Mouse (Mus musculus): ENCODE results near the gene Sptbn4.

Sptbn4 gene

DNA sequence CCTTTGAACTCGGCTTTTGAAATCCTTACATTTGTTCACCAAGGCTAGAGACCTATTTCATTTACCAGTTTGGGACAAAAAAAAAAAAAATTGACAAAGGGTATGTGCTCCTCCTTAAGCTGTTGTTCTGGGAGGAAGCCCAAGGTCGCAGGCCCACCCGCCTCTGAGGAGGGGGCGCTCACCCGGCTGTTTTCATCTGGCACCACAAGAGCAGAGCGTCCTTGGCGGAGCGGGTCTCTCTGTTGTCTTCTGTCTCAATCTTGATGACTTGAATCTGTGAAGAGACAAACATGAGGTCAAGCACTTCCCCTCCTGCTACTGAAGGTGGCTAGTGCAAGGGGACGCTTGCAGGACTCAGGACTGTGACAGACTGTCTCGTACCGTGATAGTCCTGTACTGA lies 19.5 kb downstream of the Sptbn4 start:
- DNase-seq: no peak

DNA sequence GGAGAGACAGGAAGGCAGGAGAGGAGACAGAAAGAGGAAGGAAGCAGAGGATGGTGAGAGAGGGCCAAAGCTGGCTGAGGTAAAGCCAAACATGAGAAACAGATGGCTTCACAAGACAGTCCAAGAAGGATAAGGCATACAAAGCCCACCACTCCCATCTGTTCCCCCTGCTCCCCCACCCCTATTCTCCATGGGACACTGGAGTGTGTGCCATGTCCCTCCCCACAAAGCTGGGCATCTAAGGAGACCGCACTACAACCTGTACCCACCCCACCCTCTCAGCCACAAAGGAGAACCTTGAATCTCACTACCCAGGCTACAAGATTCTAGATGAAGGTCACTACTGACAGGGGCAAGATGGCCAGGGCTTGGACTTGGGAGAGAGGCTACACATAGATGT lies 20.1 kb downstream of the Sptbn4 start:
- no peak for DNase-seq

DNA sequence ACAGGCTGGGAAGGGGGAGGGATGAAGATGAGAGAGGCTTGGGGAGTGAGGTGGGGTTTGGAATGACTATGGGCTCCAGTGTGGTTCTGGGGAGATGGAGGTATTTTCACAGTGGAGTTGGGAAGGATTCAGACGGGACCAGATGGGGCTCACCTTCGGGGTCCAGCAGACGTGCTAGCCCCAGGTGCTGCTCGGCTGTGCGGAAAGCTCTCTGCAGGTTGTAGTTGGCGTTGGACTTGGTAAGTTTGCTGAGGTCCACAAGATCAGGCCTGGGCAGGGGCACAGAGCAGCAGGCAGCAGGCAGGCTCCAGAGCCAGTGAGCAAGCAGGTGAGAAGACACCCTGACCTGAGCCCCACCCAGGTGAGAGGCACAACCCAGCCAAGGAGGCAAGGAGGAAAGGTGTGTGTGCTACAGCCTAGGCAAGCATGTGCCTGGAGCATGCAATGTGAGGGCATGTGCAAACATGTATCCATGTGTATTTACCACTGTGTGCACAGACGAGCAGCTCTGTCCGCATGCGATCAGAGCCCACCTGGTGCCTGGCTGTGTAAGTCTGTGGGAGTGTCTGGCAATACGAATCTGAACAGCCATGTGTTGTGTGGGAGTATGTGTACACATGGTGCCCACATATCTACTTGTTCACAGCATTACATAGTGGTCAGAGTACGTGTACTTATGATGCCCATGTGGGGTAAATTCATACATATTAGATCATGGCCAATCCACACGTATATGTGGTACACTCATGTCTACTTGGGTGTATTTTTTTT lies 23.7 kb downstream of the Sptbn4 start:
- no peak for DNase-seq

DNA sequence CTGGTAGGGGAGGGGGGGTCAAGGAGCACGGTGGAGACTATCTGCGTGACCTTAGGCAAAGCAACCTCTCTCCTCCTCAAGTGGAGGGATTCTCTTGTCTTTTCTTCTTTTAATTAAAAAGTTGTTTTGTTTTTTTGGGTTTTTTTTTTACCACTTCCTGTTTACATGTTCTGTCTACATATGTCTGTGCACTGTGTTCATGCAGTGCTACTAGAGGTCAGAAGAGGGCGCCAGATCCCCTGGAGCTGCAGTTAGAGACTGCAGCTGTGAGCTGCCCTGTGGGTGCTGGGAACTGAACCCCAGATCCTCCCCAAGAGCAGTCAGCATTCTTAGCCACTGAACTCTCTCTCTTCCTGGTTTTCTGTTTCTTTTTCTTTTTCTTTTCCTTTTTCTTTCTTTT lies 28.4 kb downstream of the Sptbn4 start:
- no peak for DNase-seq

DNA sequence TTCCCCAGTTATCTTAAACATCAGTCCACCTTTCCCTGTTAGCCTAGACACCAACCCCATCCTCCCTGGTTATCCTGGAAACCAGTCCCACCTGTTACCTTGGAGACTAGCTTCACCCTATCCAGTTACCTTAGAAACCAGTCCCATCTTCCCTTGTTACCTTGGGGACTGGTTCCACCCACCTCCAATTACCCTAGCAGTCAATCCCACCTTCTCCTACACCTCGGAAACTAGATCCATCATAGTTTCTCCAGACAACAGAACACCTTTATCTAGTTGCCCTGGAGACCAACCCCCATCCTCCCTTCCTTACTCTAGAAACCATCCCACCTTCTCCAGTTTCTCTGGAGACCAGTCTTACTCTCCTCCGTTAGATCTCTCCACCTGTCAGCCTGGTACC lies 30.3 kb downstream of the Sptbn4 start:
- DNase-seq: no peak

DNA sequence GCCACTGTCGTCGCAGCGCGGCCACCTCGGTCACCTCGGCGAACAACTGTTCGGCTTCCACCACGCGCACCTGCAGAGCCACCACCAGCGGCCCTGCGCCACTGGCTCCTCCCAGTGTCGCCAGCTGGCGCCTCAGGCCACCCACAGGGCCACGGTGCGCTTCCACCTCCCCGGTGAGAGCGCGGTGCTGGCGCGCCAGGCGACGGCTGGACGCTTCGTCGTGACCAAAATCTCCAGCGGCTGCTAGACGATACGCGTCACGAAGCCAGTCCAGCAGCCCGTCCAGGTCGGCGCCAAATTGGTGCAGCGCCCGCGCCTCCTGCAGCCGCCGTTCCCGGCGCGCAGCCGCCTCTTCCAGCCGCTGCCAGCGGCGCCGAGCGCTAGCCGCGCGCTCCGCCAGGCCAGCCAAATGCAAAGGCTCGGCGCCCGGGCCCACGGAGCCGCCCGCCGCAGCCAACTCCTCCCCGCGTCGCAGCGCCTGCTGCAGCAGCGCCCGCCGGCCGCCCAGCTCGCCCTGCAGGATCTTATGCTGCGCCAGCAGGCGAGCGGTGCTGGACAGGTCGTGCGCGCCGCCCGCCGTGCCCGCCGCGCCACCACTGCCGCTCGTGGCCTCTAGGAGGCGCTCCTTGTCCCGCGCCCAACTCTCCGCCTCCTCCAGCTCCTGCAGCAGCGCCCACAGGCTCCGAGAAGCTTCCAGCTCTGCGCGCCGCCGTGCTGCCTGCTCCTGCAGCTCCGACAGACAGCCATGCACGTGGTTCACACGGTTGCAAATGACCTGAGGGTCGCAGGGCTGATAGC lies 38.9 kb downstream of the Sptbn4 start:
- peak; percentile 78 for DNase-seq

DNA sequence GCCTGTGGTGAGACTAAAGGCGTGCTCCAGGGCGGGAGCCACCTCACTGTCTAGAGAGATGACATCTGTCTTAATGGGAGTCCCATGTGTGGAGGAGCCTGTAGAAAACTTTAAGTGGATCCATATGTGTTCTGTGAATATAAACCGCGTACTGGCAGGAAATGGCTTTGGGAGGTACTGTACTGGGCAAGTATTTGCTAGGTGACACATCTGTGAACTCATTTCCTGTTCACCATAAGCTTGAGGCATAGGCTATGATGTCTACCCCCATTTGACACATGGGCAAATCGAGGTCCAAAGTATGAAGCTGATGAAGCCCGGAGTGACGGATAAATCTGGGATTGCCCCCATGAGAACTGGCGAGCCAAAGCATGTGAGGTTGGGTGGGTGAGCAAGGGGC lies 39.7 kb downstream of the Sptbn4 start:
- no peak for DNase-seq

DNA sequence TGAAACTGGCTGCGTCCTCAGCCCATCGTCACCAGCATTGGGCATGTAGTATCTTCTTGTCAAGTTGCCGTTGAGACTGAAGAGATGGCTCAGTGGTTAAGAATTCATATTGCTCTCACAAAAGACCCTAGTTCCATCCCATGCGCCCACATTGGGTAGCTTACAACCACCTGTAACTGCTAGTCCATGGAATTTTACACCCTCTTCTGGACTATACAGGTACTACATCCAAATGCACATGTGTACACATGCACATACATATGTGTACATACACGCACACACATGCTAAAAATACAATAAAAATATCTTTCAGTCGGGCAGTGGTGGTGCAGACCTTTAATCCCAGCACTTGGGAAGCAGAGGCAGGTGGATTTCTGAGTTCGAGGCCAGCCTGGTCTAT lies 41.0 kb downstream of the Sptbn4 start:
- DNase-seq: no peak

DNA sequence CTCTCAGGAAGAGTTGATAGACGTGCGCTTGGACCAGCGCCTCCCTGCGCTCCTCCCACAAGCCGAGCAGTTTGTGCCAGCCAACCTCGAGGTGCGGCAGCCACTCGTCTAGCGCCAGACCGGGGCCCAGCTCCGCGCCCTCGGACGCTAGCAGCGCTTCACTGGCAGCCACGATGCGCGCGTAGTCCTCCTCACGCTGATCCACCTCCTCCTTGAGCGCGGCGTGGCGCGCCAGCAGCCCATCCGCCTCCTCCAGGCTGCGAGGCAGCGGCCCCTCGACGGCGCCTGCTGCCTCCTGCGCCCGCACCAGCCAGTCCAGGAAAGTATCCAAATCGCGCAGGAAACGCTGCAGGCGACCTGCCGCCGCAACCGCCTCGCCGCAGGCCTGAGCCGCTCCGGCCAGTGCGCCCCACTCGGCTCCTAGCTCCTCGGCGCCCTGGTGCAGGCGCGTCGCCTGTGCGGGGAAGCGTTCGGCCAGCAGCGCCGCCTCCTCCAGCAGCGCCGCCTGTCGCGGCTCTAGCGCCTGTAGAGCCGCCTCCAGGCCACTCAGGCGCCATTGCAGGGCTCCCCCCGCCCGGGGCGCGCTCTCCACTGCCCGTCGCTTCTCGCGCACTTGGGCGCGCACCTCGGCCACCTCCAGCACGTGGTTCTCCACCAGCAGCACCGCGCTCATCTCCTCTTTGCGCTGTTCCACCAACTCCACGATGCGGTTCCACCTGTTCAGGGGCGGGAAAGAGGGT lies 43.1 kb downstream of the Sptbn4 start:
- no peak for DNase-seq

DNA sequence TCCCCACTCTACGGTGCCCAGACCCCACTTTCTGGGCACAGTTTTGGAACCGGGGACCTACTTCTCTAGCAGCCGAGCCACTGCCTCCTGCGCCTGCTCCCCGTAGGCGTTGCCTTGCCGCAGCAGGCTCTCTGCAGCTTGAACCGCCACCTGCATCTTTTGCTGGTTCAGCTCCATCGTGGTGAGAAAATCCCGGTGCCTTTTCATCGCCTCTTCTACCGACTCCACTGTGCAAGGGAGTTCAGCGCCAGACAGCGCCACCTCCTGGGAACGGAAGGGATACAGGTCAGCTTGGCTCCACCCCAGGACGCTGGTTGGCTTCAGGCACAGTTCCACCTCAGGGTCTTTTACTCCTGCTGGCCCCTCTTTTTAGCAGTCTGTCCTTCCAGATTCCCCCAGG lies 44.8 kb downstream of the Sptbn4 start:
- peak; percentile 56 for DNase-seq

DNA sequence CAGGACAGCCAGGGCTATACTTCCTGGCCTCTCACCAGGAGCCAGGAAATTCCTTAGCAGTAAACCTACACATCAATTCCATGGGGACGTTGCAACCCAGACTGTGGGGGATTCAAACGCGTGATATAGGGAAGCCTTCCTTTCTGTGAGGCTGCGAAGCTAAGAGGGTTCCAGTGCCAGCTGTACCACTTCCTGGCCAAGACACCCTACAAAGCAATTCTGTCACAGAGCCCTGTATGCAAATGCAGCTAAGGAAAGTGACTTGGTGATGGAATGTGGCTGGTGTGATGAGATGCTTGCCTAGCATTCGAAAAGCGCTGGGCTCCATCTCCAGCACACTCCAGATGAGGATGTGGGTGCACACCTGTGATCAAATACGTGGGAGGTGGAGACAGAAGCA lies 46.9 kb downstream of the Sptbn4 start:
- no peak for DNase-seq

DNA sequence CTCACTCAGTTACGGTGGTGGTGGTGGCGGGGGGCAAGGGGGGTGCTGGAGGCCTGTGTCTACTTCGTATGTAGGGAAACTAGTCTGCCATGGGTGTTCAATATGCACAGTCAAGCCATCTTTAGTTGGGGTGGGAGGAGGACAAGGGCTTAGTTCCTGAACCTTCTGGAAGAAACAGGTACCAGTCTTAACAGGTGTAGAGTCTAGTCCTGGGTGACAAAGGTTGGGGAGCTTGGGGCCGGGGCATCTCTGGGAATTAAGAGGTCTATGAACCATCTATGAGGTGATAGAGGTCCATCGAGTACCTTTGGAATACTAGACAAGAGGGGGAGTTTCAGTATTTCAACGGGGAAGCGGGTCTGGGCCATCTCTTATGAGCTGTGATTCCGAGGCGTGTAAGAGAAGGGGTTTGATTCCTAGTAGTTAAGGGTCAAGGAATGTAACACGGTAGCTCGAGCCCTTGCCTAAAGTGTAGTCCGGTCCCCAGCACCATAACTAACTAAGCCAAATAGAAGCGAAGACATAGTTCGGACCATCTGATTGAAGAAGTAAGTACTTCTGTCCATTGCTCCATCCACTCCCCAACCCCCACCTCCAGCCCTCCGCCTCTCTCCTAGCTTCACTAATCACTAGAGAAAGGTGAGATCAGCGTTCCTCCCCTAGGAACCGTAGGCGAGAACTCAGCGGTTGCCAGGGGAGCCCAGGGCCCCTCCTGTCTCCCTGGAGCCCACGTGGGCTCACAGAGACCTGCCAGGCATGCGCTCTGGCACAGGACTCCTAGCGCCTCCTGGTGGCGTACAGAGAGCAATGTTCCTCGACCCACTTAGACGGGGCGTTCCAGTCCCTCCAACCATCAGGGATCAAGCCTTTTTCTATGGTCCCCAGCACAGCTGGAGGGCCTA lies 50.2 kb downstream of the Sptbn4 start:
- DNase-seq: peak; percentile 17

DNA sequence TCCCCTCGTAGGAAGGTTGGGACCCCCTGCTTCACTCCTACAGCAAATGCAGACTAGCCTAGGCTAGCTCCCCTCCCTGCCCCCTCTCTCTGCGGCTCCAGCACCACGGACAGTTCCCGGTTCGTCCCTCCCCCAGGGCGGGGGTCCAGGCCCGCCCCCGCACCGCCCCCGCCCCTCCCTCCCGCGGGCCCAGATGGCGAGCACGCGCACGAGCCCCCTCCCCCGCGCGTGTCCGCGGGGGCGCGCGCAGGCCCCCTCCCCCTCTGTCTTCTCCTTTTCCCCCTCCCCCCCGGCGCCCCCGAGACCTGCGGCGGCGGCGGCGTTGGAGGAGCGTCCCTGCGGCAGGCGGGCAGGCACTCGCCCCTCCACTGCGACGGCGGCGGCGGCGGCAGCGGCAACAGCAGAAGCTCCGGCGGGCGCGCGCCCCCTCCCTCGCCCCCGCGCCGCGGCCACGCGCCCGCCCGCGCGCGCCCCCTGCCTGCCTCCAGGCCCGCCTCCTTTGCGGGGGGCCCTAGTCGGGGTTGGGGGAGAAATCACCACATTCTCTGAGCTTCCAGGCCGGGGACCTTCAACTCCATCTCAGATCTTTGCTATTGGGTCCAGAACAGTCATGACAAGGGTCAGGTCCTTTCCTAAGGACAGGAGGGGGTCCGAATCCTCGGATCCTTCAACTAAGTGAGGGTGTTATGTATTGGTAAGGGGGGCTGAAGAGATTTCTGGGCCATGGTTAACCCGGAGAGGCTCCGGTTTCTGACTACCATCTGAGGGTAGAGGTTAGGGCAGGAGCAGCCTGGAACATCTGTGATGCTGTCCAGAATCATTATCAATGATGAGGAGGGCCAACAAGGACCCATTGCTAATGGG lies 51.1 kb downstream of the Sptbn4 start:
- DNase-seq: peak; percentile 37

DNA sequence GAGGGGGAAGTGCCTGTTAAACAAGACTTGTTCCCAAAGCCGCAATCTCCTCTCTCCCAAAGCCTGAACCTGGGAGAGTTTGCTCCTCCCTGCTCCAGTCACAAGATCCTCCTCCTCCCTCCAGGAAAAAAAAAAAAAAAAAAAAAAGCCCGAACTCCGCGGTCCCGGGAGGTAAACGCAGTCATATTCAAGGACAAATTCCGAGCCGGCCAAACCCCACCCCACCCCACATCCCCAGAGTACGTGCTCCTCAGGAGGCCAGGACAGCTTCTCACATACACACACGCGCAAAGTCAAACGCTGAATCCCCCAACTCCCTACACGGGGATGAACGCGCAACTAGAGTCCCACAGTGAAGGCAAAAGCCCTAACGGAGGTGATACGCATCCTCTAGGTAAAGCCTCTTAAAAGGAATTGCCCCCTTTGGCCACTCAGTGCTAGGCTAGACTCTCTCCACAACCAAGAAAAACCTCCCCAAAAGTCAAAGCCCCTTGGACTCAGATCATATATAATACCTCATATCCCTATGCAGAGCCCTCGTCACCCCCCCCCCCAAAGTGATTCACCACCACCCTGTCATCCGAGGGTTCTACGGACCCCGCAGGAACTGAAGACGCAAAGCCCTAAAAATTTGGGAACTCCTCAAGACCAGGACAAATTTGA lies 51.8 kb downstream of the Sptbn4 start:
- no peak for DNase-seq

DNA sequence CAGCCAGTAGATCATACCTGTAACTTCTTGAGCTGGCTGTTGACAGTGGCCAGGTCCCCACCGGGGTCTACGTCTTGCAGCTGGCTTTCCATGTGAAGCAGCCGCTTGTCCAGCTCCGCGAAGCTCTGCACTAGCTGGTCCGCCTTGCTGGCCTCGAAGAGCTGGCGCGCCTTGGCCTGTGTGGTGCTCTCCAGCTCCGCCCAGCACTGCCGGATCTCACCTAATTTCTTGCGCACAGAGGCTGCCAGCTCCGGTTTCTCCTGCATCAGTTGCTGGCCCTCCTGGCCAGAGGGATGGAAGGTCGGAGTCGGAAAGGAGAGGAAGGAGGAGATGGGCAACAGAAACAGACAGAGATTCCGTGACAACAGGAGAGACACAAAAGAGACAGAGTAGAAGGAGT lies 56.1 kb downstream of the Sptbn4 start:
- DNase-seq: no peak

DNA sequence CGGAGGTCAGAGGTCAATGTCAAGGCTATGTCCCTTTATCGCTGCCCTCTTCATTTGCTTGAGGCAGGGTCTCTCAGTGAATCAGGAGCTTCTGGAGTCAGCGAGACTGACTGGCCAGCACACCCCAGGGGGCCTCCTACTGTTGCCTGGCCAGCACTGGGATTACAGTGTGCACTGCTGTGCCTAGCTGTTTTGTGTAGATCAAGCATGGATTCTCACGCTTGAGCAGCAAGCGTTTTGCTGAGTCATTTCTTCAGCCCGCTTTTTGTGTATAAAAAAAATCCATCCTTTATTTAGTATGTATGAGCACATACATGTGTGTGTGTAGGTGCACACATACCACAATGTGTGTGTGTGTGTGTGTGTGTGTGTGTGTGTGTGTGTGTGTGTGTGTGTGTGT lies 58.3 kb downstream of the Sptbn4 start:
- no peak for DNase-seq

DNA sequence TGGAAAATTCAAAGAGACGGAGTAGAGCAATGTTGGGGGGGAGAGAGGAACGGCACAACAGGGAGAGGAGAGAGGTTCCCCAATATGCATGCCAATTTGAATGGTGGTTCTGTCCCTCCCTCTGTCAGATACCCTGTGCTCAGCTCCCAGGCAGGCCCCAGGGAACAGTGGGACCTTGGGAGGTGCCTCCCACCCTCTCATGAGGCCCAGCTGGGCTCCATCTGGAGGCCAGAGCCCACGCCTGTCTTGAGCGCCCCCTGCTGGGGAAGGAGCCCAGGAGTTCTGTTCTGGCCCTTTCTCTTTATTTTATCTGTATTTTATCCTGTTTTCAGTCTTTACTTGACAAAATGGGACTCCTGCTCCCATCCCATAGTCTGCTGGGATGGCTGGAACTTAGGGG lies 62.8 kb downstream of the Sptbn4 start:
- peak; percentile 63 for DNase-seq

DNA sequence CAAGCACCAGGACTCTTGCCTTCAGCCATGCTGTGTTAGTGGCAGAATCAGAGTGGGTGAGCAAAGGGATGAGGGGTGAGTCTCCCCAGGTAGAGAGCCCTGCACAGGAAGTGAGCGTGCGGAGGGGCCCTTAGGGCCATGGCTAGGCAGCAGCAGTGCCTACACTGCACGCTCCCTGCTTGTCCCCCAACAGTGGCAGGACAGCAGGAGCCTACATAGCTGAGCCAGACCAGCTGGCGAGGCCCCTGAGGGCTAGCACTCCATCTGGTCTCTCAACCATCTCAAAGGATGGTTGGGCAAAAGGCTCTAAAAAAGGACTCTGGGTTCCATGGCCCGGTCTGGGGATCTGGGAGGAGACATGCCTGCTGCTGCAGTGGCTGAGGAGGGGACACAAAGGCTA lies 63.4 kb downstream of the Sptbn4 start:
- DNase-seq: no peak

DNA sequence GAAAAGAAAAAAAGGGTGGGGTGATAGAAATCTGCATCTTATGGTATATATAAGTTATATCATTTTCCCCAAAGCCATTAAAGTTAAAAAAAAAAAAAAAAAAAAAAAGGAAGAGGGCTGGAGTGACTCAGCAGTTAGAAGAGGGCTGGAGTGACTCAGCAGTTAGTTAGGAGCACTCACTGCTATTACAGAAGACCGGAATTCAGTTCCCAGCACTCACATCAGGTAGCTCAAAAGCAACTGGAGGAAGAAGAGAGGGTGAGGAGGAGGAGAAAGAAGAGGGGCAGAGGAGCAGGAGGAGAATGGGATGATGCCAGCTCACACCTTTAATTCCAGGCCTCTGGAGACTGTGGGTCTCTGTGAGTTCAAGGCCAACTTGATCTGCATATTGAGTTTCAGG lies 64.3 kb downstream of the Sptbn4 start:
- DNase-seq: no peak

DNA sequence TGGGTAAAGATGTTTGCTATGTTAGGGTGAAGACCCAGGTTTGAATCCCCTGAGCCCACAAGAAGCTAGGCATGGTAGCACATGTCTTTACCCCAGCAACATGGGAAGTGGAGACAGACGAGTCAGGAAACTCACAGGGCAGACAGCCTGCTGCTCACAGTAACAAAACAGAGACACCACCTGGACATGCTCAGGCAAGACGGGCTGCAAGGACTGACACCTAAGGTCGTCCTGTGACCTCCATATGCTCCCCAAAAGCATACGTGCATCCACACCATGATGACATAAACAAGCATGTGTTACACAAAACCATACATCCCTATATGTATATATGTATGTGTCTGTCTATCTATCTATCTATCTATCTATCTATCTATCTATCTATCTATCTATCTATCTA lies 65.9 kb downstream of the Sptbn4 start:
- DNase-seq: no peak

DNA sequence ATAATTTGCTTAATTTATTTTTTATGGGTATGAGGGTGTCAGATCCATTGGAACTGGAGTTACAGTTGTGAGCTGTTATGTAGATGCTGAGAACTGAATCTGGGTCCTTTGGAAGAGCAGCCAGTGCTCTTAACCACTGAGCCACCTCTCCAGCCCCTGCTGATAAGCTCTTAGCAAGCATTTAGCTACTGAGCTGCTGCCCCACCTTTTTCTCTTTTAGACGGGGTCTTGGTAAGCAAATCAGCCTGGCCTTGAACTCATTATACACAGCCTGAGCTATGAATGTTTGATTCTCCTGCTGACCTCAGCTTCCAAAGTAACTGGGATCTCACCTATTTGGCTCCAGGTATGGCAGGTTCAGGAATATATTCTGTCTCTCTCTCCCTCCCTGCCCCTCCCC lies 66.5 kb downstream of the Sptbn4 start:
- no peak for DNase-seq

Measured in kidney, postnatal 14 days (tissue).